In genomic region chr2:71719387-71720034, GRCm38 (mm10) we compare ENCODE assay signal across 10 mouse cellular contexts. TPM values are rescaled to one million over a fixed set of nuclear protein-coding genes. Genes with fewer than 3 reads are reported as not detected.
DNase-seq lines count a peak whose midpoint lies in the region; ATAC-seq and TF ChIP-seq lines count a peak whose summit lies in the region.
"Had no signal": no experiment of that assay in that cellular context is flagged by ENCODE, and none has a peak within 500 bp of the region (broad histone marks: within the 10 kb centered on the region; RNA-seq: fewer than 3 reads in every experiment).

No protein-coding gene starts in this region.

- ATAC-seq in midbrain, embryonic 13.5 days: peak; percentile 37; the same call in 1 of the 2 replicates
- ATAC-seq: inflammation-experienced regulatory T-cells, adult 6 months had no signal

- peak overlapping the region; percentile 2; the same call in 1 of the 2 replicates for H3K9ac ChIP-seq in midbrain, embryonic 13.5 days (replicated peaks)
- H3K9ac ChIP-seq: midbrain, embryonic 12.5 days had no signal

- no peaks in the 10 kb centered on the region for H3K27me3 ChIP-seq in kidney, adult 2 months (replicated peaks; ENCODE audit: control insufficient read depth, insufficient read depth, low read length)
- no peaks in the 10 kb centered on the region for H3K27me3 ChIP-seq in midbrain, embryonic 13.5 days

- no peaks in the 10 kb centered on the region for H3K4me1 ChIP-seq in kidney, adult 2 months (ENCODE audit: control insufficient read depth, insufficient read depth, low read length)
- H3K4me1 ChIP-seq in midbrain, embryonic 13.5 days (replicated peaks): peaks cover 12% of the 10 kb centered on the region

- DNase-seq in kidney, adult 2 months: peak; percentile 38
- no peak for DNase-seq in kidney, adult 9 months
- DNase-seq in adipocyte (ENCODE audit: low spot score): peak; percentile 75
- peak; percentile 6 to 12 for DNase-seq in cerebellum, postnatal 36 days
- no peak for DNase-seq in frontal cortex, postnatal 14 days (ENCODE audit: low spot score in 2 of 2)
- no peak for DNase-seq in left cerebral cortex, adult 2 months (ENCODE audit: extremely low spot score in 1 of 2, low spot score in 2 of 2)
- DNase-seq: right cerebral cortex, adult 18-20 months had no signal

- 67% methylated on average over 5 of the region's 5 CpGs for WGBS in kidney, adult 2 months
- 57% methylated on average over 5 of the region's 5 CpGs for WGBS in midbrain, embryonic 13.5 days

- no peak overlapping the region for H3K4me3 ChIP-seq in kidney, adult 2 months (ENCODE audit: insufficient read depth, low read depth, low read length)
- H3K4me3 ChIP-seq in midbrain, embryonic 13.5 days (replicated peaks): no peak overlapping the region
- H3K4me3 ChIP-seq in left cerebral cortex, adult 2 months: no peak overlapping the region
- H3K4me3 ChIP-seq: midbrain, embryonic 12.5 days had no signal

- H3K4me2 ChIP-seq in midbrain, embryonic 13.5 days (replicated peaks): no peak overlapping the region
- H3K4me2 ChIP-seq: midbrain, embryonic 12.5 days had no signal

- no peak overlapping the region for H3K27ac ChIP-seq in kidney, adult 2 months (ENCODE audit: insufficient read depth, low read depth, low read length)
- no peak overlapping the region; the same call in 1 of the 2 replicates for H3K27ac ChIP-seq in midbrain, embryonic 13.5 days
- no peak overlapping the region for H3K27ac ChIP-seq in left cerebral cortex, adult 2 months
- H3K27ac ChIP-seq: midbrain, embryonic 12.5 days had no signal

- no peak for TF ChIP-seq CTCF in kidney, adult 2 months (conservative IDR thresholded peaks at IDR 0.05; ENCODE audit: insufficient read depth, insufficient read length, low read depth, low read length)
- no peak for TF ChIP-seq CTCF in left cerebral cortex, adult 2 months (IDR thresholded peaks at IDR 0.05)

- no peaks in the 10 kb centered on the region for H3K9me3 ChIP-seq in midbrain, embryonic 13.5 days
- H3K9me3 ChIP-seq: midbrain, embryonic 12.5 days had no signal

- intact Hi-C loops in left cerebral cortex, adult 2 months (cut with DNase I): no loop called here

- H3K36me3 ChIP-seq in kidney, adult 2 months (ENCODE audit: control insufficient read depth, insufficient read depth, low read length): no peaks in the 10 kb centered on the region
- H3K36me3 ChIP-seq in midbrain, embryonic 13.5 days: no peaks in the 10 kb centered on the region
- H3K36me3 ChIP-seq: midbrain, embryonic 12.5 days had no signal

- no peak for TF ChIP-seq POLR2A in kidney, adult 2 months (IDR thresholded peaks at IDR 0.05; ENCODE audit: low read depth, low read length)

RNA-seq across cellular contexts. Expression of gene Itga6, which starts 25.9 kb away (rescaled TPM):
- 58.7 and 60.3 TPM in 2 replicates for polyA plus RNA-seq in kidney, adult 2 months (2012; rRNA removed)
- 17.6 and 19.6 TPM in 2 replicates for polyA plus RNA-seq in midbrain, embryonic 13.5 days (2015; fragmentation: Nextera tagmentation; extraction: Ambion mirVana)
- 10 to 100 TPM; 26.1 to 27.6 TPM for total RNA-seq in left cerebral cortex, adult 2 months (2021)

Comparison
In these comparisons a context has a peak if more than half of its experiments do, and no peak if none do; other contexts are left out.
1. DNase-seq: peak in kidney, adult 2 months (single experiment), adipocyte (single experiment) and cerebellum, postnatal 36 days (2 of 2); none in kidney, adult 9 months (single experiment), frontal cortex, postnatal 14 days (0 of 2) and left cerebral cortex, adult 2 months (0 of 2).